Mouse (Mus musculus) forebrain, embryonic 11.5 days (tissue): ENCODE measurements around the gene Wrap73. TPM values are rescaled to one million over a fixed set of nuclear protein-coding genes. Genes with fewer than 3 reads are reported as not detected.

Experiments used
- ATAC-seq: fragments of 200-750 bp; cut with Nextera tagmentation; replicated peaks from 2 replicates; pipeline ENCODE4 v1.8.0; 2017; ENCODE audit warnings: moderate TSS enrichment; ENCODE audit not compliant: low FRiP score
- DNase-seq: peaks from one replicate; pipeline ENCODE4 v3.0.0-alpha.2; 2017; ENCODE audit warnings: low spot score
- H3K27ac ChIP-seq: fragments of 300-500 bp; sonication (generic); 2 replicates; pipeline ENCODE4 v1.5.1; 2014; ENCODE audit warnings: low read depth, low read length
- H3K27me3 ChIP-seq: fragments of 300-500 bp; sonication (generic); 2 replicates; pipeline ENCODE4 v1.6.1; 2014; ENCODE audit warnings: mild to moderate bottlenecking, low read length, mixed read lengths; ENCODE audit not compliant: control insufficient read depth, insufficient read depth
- H3K36me3 ChIP-seq: fragments of 300-500 bp; sonication (generic); 2 replicates; pipeline ENCODE4 v1.6.1; 2014; ENCODE audit warnings: mild to moderate bottlenecking, low read length, moderate library complexity, mixed read lengths; ENCODE audit not compliant: control insufficient read depth, insufficient read depth
- H3K4me1 ChIP-seq: fragments of 300-500 bp; sonication (generic); replicated peaks from 2 replicates; pipeline ENCODE4 v1.6.1; 2014; ENCODE audit warnings: low read length, mixed read lengths; ENCODE audit not compliant: control insufficient read depth, insufficient read depth
- H3K4me2 ChIP-seq: fragments of 300-500 bp; sonication (generic); 2 replicates; pipeline ENCODE4 v1.6.1; 2014; ENCODE audit warnings: low read depth, mild to moderate bottlenecking, low read length, moderate library complexity, mixed read lengths; ENCODE audit not compliant: severe bottlenecking
- H3K4me3 ChIP-seq: fragments of 300-500 bp; sonication (generic); 2 replicates; pipeline ENCODE4 v1.5.1; 2014; ENCODE audit warnings: low read depth, low read length
- H3K9ac ChIP-seq: fragments of 300-500 bp; sonication (generic); 2 replicates; pipeline ENCODE4 v1.6.1; 2014; ENCODE audit warnings: low read length
- H3K9me3 ChIP-seq: fragments of 300-500 bp; sonication (generic); 2 replicates; pipeline ENCODE4 v1.6.1; 2016; ENCODE audit warnings: low read length, mixed read lengths; ENCODE audit not compliant: control insufficient read depth
- WGBS: fragments of 180-500 bp; shearing (Covaris S2); extraction: QIAGEN DNeasy Blood & Tissue Kit; methylation state at CpG from one replicate; pipeline ENCODE4 v1.1.7; 2014; 5-methylcytosine and 5-hydroxymethylcytosine counted together
- polyA plus RNA-seq: library from polyadenylated mRNA; unstranded; fragments of >200 nt; fragmentation: Nextera tagmentation; extraction: Ambion mirVana; gene quantifications from 2 replicates; pipeline ENCODE4 v1.2.1, GENCODE M21; 2014

Gene Wrap73
- polyA plus RNA-seq, 1 experiment from 2014 or later: 44.5 TPM

- Histone ChIP-seq H3K9ac (no peak overlapping the region), H3K9me3 (no peaks in the 10 kb centered on the region), H3K27ac (no peak overlapping the region), H3K4me2 (no peak overlapping the region), H3K27me3 (no peaks in the 10 kb centered on the region; the same call in 1 of the 2 replicates), H3K36me3 (no peaks in the 10 kb centered on the region), H3K4me1 (no peaks in the 10 kb centered on the region), H3K4me3 (no peak overlapping the region)
- DNase-seq (no peak), ATAC-seq (no peak)
- WGBS: 67% methylated on average over 18 of the region's 18 CpGs
Measured at GRCm38 (mm10) chr4:154109216-154109849, 32.8 kb upstream of the Wrap73 start.

DNA sequence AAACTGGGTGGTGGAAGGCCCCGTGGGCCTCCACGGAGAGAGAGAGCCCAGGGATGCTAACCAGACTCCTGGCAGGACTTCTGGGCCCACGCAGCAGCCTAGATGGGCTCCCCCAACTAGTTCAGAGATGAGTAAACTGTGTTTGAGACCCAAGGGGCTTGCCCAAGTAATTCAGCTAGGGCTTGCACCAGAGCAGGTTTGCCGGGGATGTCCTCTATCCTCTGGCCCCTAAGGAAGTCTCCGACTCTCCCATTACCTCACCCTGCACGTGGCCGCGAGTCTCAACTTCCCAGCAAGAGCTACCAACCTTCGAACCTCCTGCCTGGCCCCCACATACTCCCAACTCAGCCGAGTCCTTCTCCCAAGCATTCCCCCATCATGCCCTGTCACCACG lies 32.3 kb upstream of the Wrap73 start:
- Histone ChIP-seq H3K27ac (no peak overlapping the region), H3K9ac (no peak overlapping the region), H3K9me3 (no peaks in the 10 kb centered on the region), H3K4me2 (no peak overlapping the region), H3K4me1 (no peaks in the 10 kb centered on the region), H3K27me3 (no peaks in the 10 kb centered on the region; the same call in 1 of the 2 replicates), H3K4me3 (no peak overlapping the region), H3K36me3 (no peaks in the 10 kb centered on the region)
- ATAC-seq: no peak
- DNase-seq: no peak
- 74% methylated on average over 11 of the region's 11 CpGs for WGBS

- ATAC-seq: no peak
- Histone ChIP-seq H3K36me3 (no peaks in the 10 kb centered on the region), H3K27ac (no peak overlapping the region), H3K9ac (no peak overlapping the region), H3K4me2 (no peak overlapping the region), H3K4me3 (no peak overlapping the region), H3K4me1 (no peaks in the 10 kb centered on the region), H3K9me3 (no peaks in the 10 kb centered on the region), H3K27me3 (no peaks in the 10 kb centered on the region)
- 52% methylated on average over 7 of the region's 7 CpGs for WGBS
- no peak for DNase-seq
Measured at GRCm38 (mm10) chr4:154116421-154116820, 25.8 kb upstream of the Wrap73 start.

GRCm38 (mm10) chr4:154118782-154119181 lies 23.4 kb upstream of the Wrap73 start:
- Histone ChIP-seq H3K9ac (no peak overlapping the region), H3K9me3 (no peaks in the 10 kb centered on the region), H3K4me1 (no peaks in the 10 kb centered on the region), H3K4me2 (no peak overlapping the region), H3K27ac (no peak overlapping the region), H3K27me3 (no peaks in the 10 kb centered on the region), H3K4me3 (no peak overlapping the region), H3K36me3 (no peaks in the 10 kb centered on the region)
- WGBS: 75% methylated on average over 9 of the region's 9 CpGs
- DNase-seq (no peak), ATAC-seq (no peak)

- H3K27me3 ChIP-seq: no peaks in the 10 kb centered on the region
- H3K4me3 ChIP-seq: no peak overlapping the region
- DNase-seq (no peak), ATAC-seq (no peak)
- H3K4me1 ChIP-seq: no peaks in the 10 kb centered on the region
- H3K4me2 ChIP-seq: no peak overlapping the region
- no peak overlapping the region for H3K9ac ChIP-seq
- H3K36me3 ChIP-seq: no peaks in the 10 kb centered on the region
- WGBS: 87% methylated on average over 9 of the region's 9 CpGs
- H3K27ac ChIP-seq: no peak overlapping the region
- H3K9me3 ChIP-seq: no peaks in the 10 kb centered on the region
Measured at GRCm38 (mm10) chr4:154119208-154119607, 23.0 kb upstream of the Wrap73 start.

- Histone ChIP-seq H3K27ac (no peak overlapping the region), H3K36me3 (no peaks in the 10 kb centered on the region), H3K4me3 (no peak overlapping the region), H3K9ac (no peak overlapping the region), H3K4me2 (no peak overlapping the region), H3K27me3 (no peaks in the 10 kb centered on the region), H3K9me3 (no peaks in the 10 kb centered on the region), H3K4me1 (no peaks in the 10 kb centered on the region)
- 76% methylated on average over 11 of the region's 11 CpGs for WGBS
- DNase-seq: no peak
- ATAC-seq: no peak
Measured at GRCm38 (mm10) chr4:154121800-154122199, 20.4 kb upstream of the Wrap73 start.

- Histone ChIP-seq H3K4me1 (no peaks in the 10 kb centered on the region), H3K9ac (no peak overlapping the region), H3K27ac (no peak overlapping the region), H3K27me3 (no peaks in the 10 kb centered on the region), H3K4me3 (no peak overlapping the region), H3K36me3 (no peaks in the 10 kb centered on the region), H3K4me2 (no peak overlapping the region), H3K9me3 (no peaks in the 10 kb centered on the region)
- ATAC-seq: no peak
- 79% methylated on average over 7 of the region's 7 CpGs for WGBS
- DNase-seq: no peak
Measured at GRCm38 (mm10) chr4:154122374-154122773, 19.8 kb upstream of the Wrap73 start.

- 87% methylated on average over 6 of the region's 6 CpGs for WGBS
- no peak overlapping the region for H3K9ac ChIP-seq
- H3K36me3 ChIP-seq: no peaks in the 10 kb centered on the region
- ATAC-seq (no peak), DNase-seq (no peak)
- H3K9me3 ChIP-seq: no peaks in the 10 kb centered on the region
- no peaks in the 10 kb centered on the region for H3K4me1 ChIP-seq
- H3K27me3 ChIP-seq: no peaks in the 10 kb centered on the region
- no peak overlapping the region for H3K4me2 ChIP-seq
- H3K27ac ChIP-seq: no peak overlapping the region
- H3K4me3 ChIP-seq: no peak overlapping the region
Measured at GRCm38 (mm10) chr4:154123553-154123952, 18.6 kb upstream of the Wrap73 start.

DNA sequence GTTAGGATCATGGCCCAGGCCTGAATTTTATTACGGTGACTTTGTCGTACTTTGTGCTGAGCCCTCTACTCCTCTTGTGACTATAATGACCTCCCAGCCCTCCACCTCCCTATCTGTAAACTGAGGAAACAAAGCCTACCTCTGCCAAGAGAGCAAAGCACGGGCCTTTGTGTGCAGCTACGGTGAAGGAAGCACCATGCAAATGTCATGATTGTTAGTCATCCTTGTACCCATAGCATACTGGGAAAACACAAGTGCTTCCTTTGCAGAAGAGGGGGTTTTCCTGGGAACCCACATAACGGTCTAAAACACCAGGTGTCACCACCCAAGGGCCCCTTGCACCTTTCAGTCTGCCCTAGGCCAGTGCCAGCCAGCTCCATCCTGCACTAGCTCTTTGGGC lies 17.0 kb upstream of the Wrap73 start:
- H3K9me3 ChIP-seq: no peaks in the 10 kb centered on the region
- no peak overlapping the region for H3K9ac ChIP-seq
- H3K4me1 ChIP-seq: no peaks in the 10 kb centered on the region; the same call in 1 of the 2 replicates
- WGBS: 78% methylated on average over 5 of the region's 5 CpGs
- DNase-seq: no peak
- ATAC-seq: no peak
- H3K27me3 ChIP-seq: no peaks in the 10 kb centered on the region
- no peak overlapping the region for H3K4me3 ChIP-seq
- no peaks in the 10 kb centered on the region for H3K36me3 ChIP-seq
- no peak overlapping the region for H3K27ac ChIP-seq
- no peak overlapping the region for H3K4me2 ChIP-seq
